Mouse (Mus musculus) neural tube, embryonic 14.5 days (tissue): Measurements from ENCODE around the gene Arhgef40. TPM values are rescaled to one million over a fixed set of nuclear protein-coding genes. Genes with fewer than 3 reads are reported as not detected.
A peak's percentile ranks its signal among the peaks of the same experiment; 100 is the strongest.

Experiments used
- ATAC-seq: fragments of 200-750 bp; cut with Nextera tagmentation; 2 replicates; pipeline ENCODE4 v1.8.0; 2017; ENCODE audit warnings: low read depth, mild to moderate bottlenecking, moderate TSS enrichment, moderate library complexity
- H3K27ac ChIP-seq: fragments of 300-500 bp; sonication (generic); 2 replicates; pipeline ENCODE4 v1.5.1; 2014; ENCODE audit warnings: low read depth, mild to moderate bottlenecking, control low read depth, low read length, moderate library complexity, mixed read lengths
- H3K27me3 ChIP-seq: fragments of 300-500 bp; sonication (generic); 2 replicates; pipeline ENCODE4 v1.6.1; 2014; ENCODE audit warnings: low read length; ENCODE audit not compliant: control insufficient read depth, insufficient read depth
- H3K36me3 ChIP-seq: fragments of 300-500 bp; sonication (generic); 2 replicates; pipeline ENCODE4 v1.6.1; 2014; ENCODE audit warnings: low read length, mixed read lengths; ENCODE audit not compliant: control insufficient read depth, insufficient read depth
- H3K4me1 ChIP-seq: fragments of 300-500 bp; sonication (generic); 2 replicates; pipeline ENCODE4 v1.6.1; 2014; ENCODE audit warnings: low read length; ENCODE audit not compliant: control insufficient read depth, insufficient read depth
- H3K4me2 ChIP-seq: fragments of 300-500 bp; sonication (generic); 2 replicates; pipeline ENCODE4 v1.6.1; 2014; ENCODE audit warnings: mild to moderate bottlenecking, low read depth, low read length, control low read depth
- H3K4me3 ChIP-seq: fragments of 300-500 bp; sonication (generic); 2 replicates; pipeline ENCODE4 v1.5.1; 2014; ENCODE audit warnings: low read depth, low read length, control low read depth, mixed read lengths
- H3K9ac ChIP-seq: fragments of 300-500 bp; sonication (generic); replicated peaks from 2 replicates; pipeline ENCODE4 v1.6.1; 2014; ENCODE audit warnings: low read depth, mild to moderate bottlenecking, control low read depth, low read length, mixed read lengths
- H3K9me3 ChIP-seq: fragments of 300-500 bp; sonication (generic); 2 replicates; pipeline ENCODE4 v1.6.1; 2016; ENCODE audit warnings: low read length; ENCODE audit not compliant: control insufficient read depth
- WGBS: fragments of 180-500 bp; shearing (Covaris S2); extraction: QIAGEN DNeasy Blood & Tissue Kit; methylation state at CpG from one replicate; pipeline ENCODE4 v1.1.7; 2014; 5-methylcytosine and 5-hydroxymethylcytosine counted together
- polyA plus RNA-seq: library from polyadenylated mRNA; unstranded; fragments of >200 nt; fragmentation: Nextera tagmentation; extraction: Ambion mirVana; gene quantifications from 2 replicates; pipeline ENCODE4 v1.2.1, GENCODE M21; 2014

The Arhgef40 gene
- polyA plus RNA-seq, 1 experiment from 2014 or later: 66.5 TPM

GRCm38 (mm10) chr14:51995219-51995871 lies 10.8 kb downstream of the Arhgef40 start:
- no peak for ATAC-seq
- Histone ChIP-seq H3K4me2 (no peak overlapping the region), H3K36me3 (peaks cover 75% of the 10 kb centered on the region), H3K27me3 (no peaks in the 10 kb centered on the region), H3K4me3 (no peak overlapping the region), H3K9me3 (no peaks in the 10 kb centered on the region), H3K4me1 (no peaks in the 10 kb centered on the region), H3K27ac (no peak overlapping the region), H3K9ac (no peak overlapping the region)
- WGBS: 86% methylated on average over 12 of the region's 12 CpGs

- Histone ChIP-seq H3K4me1 (no peaks in the 10 kb centered on the region), H3K36me3 (peaks cover 73% of the 10 kb centered on the region), H3K27me3 (no peaks in the 10 kb centered on the region), H3K4me2 (no peak overlapping the region), H3K9me3 (no peaks in the 10 kb centered on the region), H3K9ac (no peak overlapping the region), H3K4me3 (no peak overlapping the region), H3K27ac (no peak overlapping the region)
- ATAC-seq: no peak
- WGBS: 92% methylated on average over 13 of the region's 13 CpGs
These were observed 11.8 kb downstream of the Arhgef40 start for GRCm38 (mm10) chr14:51996231-51996841.

- no peaks in the 10 kb centered on the region for H3K27me3 ChIP-seq
- whole genome bisulfite sequencing: 62% methylated on average over 17 of the region's 17 CpGs
- no peak overlapping the region for H3K9ac ChIP-seq
- peaks cover 71% of the 10 kb centered on the region for H3K36me3 ChIP-seq
- no peaks in the 10 kb centered on the region for H3K9me3 ChIP-seq
- H3K4me2 ChIP-seq: no peak overlapping the region
- no peak overlapping the region for H3K4me3 ChIP-seq
- peak; percentile 25; the same call in 1 of the 2 replicates for ATAC-seq
- no peak overlapping the region for H3K27ac ChIP-seq
- no peaks in the 10 kb centered on the region for H3K4me1 ChIP-seq
These were observed 12.3 kb downstream of the Arhgef40 start for GRCm38 (mm10) chr14:51996866-51997265.

GRCm38 (mm10) chr14:51997483-51997882 lies 13.0 kb downstream of the Arhgef40 start:
- H3K4me3 ChIP-seq: no peak overlapping the region
- no peaks in the 10 kb centered on the region for H3K4me1 ChIP-seq
- H3K27ac ChIP-seq: no peak overlapping the region
- no peak overlapping the region for H3K9ac ChIP-seq
- no peak overlapping the region for H3K4me2 ChIP-seq
- WGBS: 92% methylated on average over 14 of the region's 14 CpGs
- peaks cover 71% of the 10 kb centered on the region for H3K36me3 ChIP-seq
- H3K27me3 ChIP-seq: no peaks in the 10 kb centered on the region
- ATAC-seq: no peak
- no peaks in the 10 kb centered on the region for H3K9me3 ChIP-seq

- Histone ChIP-seq H3K4me3 (no peak overlapping the region), H3K4me2 (peak overlapping the region; percentile 38; the same call in 1 of the 2 replicates), H3K27me3 (no peaks in the 10 kb centered on the region), H3K9ac (peak overlapping the region; percentile 37; the same call in 1 of the 2 replicates), H3K4me1 (peaks cover 33% of the 10 kb centered on the region), H3K9me3 (no peaks in the 10 kb centered on the region), H3K27ac (peak overlapping the region; percentile 80), H3K36me3 (peaks cover 57% of the 10 kb centered on the region)
- peak; percentile 85 for ATAC-seq
- WGBS: 11% methylated on average over 16 of the region's 16 CpGs
These were observed 19.5 kb downstream of the Arhgef40 start for GRCm38 (mm10) chr14:52003981-52004495.

GRCm38 (mm10) chr14:52005141-52005540 lies 20.6 kb downstream of the Arhgef40 start:
- H3K36me3 ChIP-seq: peaks cover 49% of the 10 kb centered on the region
- no peak overlapping the region for H3K4me3 ChIP-seq
- 0 out of 2 replicates have a peak overlapping the region, but pooled peaks have one; percentile 39 for H3K27ac ChIP-seq
- H3K4me2 ChIP-seq: no peak overlapping the region
- H3K27me3 ChIP-seq: no peaks in the 10 kb centered on the region
- no peak for ATAC-seq
- H3K9ac ChIP-seq: no peak overlapping the region; the same call in 1 of the 2 replicates
- no peaks in the 10 kb centered on the region for H3K9me3 ChIP-seq
- peaks cover 44% of the 10 kb centered on the region for H3K4me1 ChIP-seq
- 61% methylated on average over 7 of the region's 7 CpGs for WGBS

GRCm38 (mm10) chr14:52005616-52006015 lies 21.1 kb downstream of the Arhgef40 start:
- WGBS: 78% methylated on average over 6 of the region's 6 CpGs
- H3K9me3 ChIP-seq: no peaks in the 10 kb centered on the region
- no peak overlapping the region for H3K4me3 ChIP-seq
- H3K27ac ChIP-seq: no peak overlapping the region
- no peak overlapping the region for H3K4me2 ChIP-seq
- peaks cover 46% of the 10 kb centered on the region for H3K36me3 ChIP-seq
- no peak for ATAC-seq
- no peaks in the 10 kb centered on the region for H3K27me3 ChIP-seq
- H3K4me1 ChIP-seq: peaks cover 49% of the 10 kb centered on the region
- no peak overlapping the region; the same call in 1 of the 2 replicates for H3K9ac ChIP-seq

- H3K4me1 ChIP-seq: peaks cover 55% of the 10 kb centered on the region
- H3K9me3 ChIP-seq: no peaks in the 10 kb centered on the region
- no peaks in the 10 kb centered on the region for H3K27me3 ChIP-seq
- no peak overlapping the region for H3K27ac ChIP-seq
- WGBS: 84% methylated on average over 8 of the region's 8 CpGs
- no peak overlapping the region for H3K4me2 ChIP-seq
- peaks cover 42% of the 10 kb centered on the region for H3K36me3 ChIP-seq
- no peak for ATAC-seq
- H3K4me3 ChIP-seq: no peak overlapping the region
- H3K9ac ChIP-seq: no peak overlapping the region
These were observed 21.7 kb downstream of the Arhgef40 start for GRCm38 (mm10) chr14:52006241-52006640.

- Histone ChIP-seq H3K4me2 (no peak overlapping the region), H3K4me3 (no peak overlapping the region), H3K4me1 (peaks cover 60% of the 10 kb centered on the region), H3K36me3 (peaks cover 42% of the 10 kb centered on the region), H3K27ac (no peak overlapping the region), H3K27me3 (no peaks in the 10 kb centered on the region), H3K9me3 (no peaks in the 10 kb centered on the region), H3K9ac (no peak overlapping the region)
- 94% methylated on average over 23 of the region's 23 CpGs for WGBS
- ATAC-seq: no peak
These were observed 22.3 kb downstream of the Arhgef40 start for GRCm38 (mm10) chr14:52006771-52007170.
